Mouse (Mus musculus): Measurements from ENCODE around the gene Snap47. TPM values are rescaled to one million over a fixed set of nuclear protein-coding genes. Genes with fewer than 3 reads are reported as not detected.
A peak's percentile ranks its signal among the peaks of the same experiment; 100 is the strongest.

Gene Snap47
- polyA plus RNA-seq, 1 experiment from 2014 or later: 90.6 TPM

DNA sequence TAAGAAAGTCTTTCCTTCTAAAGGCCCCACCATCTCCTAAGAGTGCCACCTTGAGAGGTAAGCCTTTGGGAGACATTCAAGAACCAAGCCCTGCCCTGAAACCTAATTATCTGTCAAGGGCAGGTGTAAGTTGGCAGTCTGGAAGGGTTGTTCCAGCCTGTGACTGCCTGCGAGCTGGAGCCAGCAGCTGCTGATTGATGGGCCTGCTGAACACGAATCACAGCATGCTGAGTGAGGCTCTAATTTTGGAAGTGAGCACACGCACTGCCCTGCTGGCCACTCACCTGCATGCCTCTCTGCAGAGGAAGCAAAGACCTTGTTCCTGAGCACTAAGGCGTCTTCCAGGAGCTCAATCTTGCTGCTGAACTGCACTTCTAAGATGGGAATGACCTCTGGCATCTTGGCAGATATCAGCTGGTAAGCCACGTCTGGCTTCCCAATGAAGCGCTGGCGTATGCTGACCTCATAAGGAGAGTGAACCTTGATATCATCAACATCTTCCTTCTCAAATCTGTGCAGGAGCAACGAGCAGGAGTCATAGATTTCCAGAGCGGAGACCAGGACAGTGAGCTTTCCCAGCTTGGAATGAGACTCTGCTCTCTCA, 22.8 kb downstream of the Snap47 start:
- H3K4me1 ChIP-seq (replicated peaks; ENCODE audit: insufficient read depth, low read length): no peaks in the 10 kb centered on the region
- H3K9me3 ChIP-seq (replicated peaks; ENCODE audit: low read length): no peaks in the 10 kb centered on the region
- no peak for TF ChIP-seq CTCF (IDR thresholded peaks at IDR 0.05; ENCODE audit: low read depth)
- no peak overlapping the region for H3K4me2 ChIP-seq (ENCODE audit: low read length)
- ATAC-seq (replicated peaks; ENCODE audit: low FRiP score, low read depth): no peak
- DNase-seq (ENCODE audit: low spot score): no peak
- no peaks in the 10 kb centered on the region for H3K27me3 ChIP-seq (ENCODE audit: insufficient read depth, low read length)
- H3K9ac ChIP-seq (ENCODE audit: low read depth, low read length): no peak overlapping the region
- H3K4me3 ChIP-seq (replicated peaks; ENCODE audit: low read depth, low read length): no peak overlapping the region
- 85% methylated on average over 9 of the region's 9 CpGs for WGBS
- H3K36me3 ChIP-seq (ENCODE audit: insufficient read depth, low read length): peaks cover 26% of the 10 kb centered on the region
- H3K27ac ChIP-seq: no peak overlapping the region

DNA sequence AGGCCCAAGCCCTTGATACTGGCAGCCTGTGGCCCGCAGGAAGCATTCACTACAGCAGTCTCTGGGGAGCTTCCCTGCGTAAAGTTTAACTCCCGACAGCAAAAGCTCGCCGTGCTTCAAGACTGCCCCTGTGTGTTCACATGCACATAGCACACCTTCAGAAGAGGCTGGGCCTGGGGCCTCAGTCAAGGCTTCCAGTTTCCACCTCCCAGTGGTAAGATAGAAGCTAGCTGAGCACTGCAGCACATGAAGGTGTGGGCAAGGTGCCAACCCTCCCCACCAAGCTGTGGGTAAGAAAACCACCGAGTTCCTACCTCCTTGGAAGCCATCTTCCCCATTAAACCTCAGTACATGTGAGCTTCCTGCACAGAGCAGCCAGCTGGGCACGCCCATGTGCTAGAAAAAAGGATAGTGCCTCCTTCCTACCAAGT, 25.3 kb downstream of the Snap47 start:
- Histone ChIP-seq H3K9me3 (replicated peaks; ENCODE audit: low read length) (no peaks in the 10 kb centered on the region), H3K4me3 (replicated peaks; ENCODE audit: low read depth, low read length) (no peak overlapping the region), H3K27me3 (ENCODE audit: insufficient read depth, low read length) (no peaks in the 10 kb centered on the region), H3K9ac (ENCODE audit: low read depth, low read length) (no peak overlapping the region), H3K27ac (no peak overlapping the region), H3K36me3 (ENCODE audit: insufficient read depth, low read length) (peaks cover 28% of the 10 kb centered on the region), H3K4me2 (ENCODE audit: low read length) (no peak overlapping the region), H3K4me1 (replicated peaks; ENCODE audit: insufficient read depth, low read length) (no peaks in the 10 kb centered on the region)
- 51% methylated on average over 7 of the region's 7 CpGs for WGBS
- DNase-seq (ENCODE audit: low spot score) (peak; percentile 67), ATAC-seq (replicated peaks; ENCODE audit: low FRiP score, low read depth) (no peak; the same call in 1 of the 2 replicates)
- peak; percentile 68 for TF ChIP-seq CTCF (IDR thresholded peaks at IDR 0.05; ENCODE audit: low read depth)

- H3K36me3 ChIP-seq (ENCODE audit: insufficient read depth, low read length): peaks cover 31% of the 10 kb centered on the region
- no peaks in the 10 kb centered on the region for H3K27me3 ChIP-seq (ENCODE audit: insufficient read depth, low read length)
- no peaks in the 10 kb centered on the region for H3K9me3 ChIP-seq (replicated peaks; ENCODE audit: low read length)
- no peak overlapping the region for H3K9ac ChIP-seq (ENCODE audit: low read depth, low read length)
- no peak overlapping the region for H3K4me3 ChIP-seq (replicated peaks; ENCODE audit: low read depth, low read length)
- no peak for DNase-seq (ENCODE audit: low spot score)
- ATAC-seq (replicated peaks; ENCODE audit: low FRiP score, low read depth): no peak
- WGBS: 76% methylated on average over 5 of the region's 5 CpGs
- H3K4me2 ChIP-seq (ENCODE audit: low read length): no peak overlapping the region
- no peak overlapping the region for H3K27ac ChIP-seq
- TF ChIP-seq CTCF (IDR thresholded peaks at IDR 0.05; ENCODE audit: low read depth): no peak
- H3K4me1 ChIP-seq (replicated peaks; ENCODE audit: insufficient read depth, low read length): no peaks in the 10 kb centered on the region
Measured at GRCm38 (mm10) chr11:59423010-59423588, 27.9 kb downstream of the Snap47 start.

GRCm38 (mm10) chr11:59421967-59422366, 29.0 kb downstream of the Snap47 start:
- H3K4me1 ChIP-seq (replicated peaks; ENCODE audit: insufficient read depth, low read length): no peaks in the 10 kb centered on the region
- no peak overlapping the region for H3K4me3 ChIP-seq (replicated peaks; ENCODE audit: low read depth, low read length)
- H3K9ac ChIP-seq (ENCODE audit: low read depth, low read length): no peak overlapping the region
- WGBS: 96% methylated on average over 2 of the region's 2 CpGs
- DNase-seq (ENCODE audit: low spot score) (peak; percentile 27), ATAC-seq (replicated peaks; ENCODE audit: low FRiP score, low read depth) (no peak)
- TF ChIP-seq CTCF (IDR thresholded peaks at IDR 0.05; ENCODE audit: low read depth): no peak
- H3K27ac ChIP-seq: no peak overlapping the region
- peaks cover 24% of the 10 kb centered on the region; the same call in 1 of the 2 replicates for H3K36me3 ChIP-seq (ENCODE audit: insufficient read depth, low read length)
- no peak overlapping the region for H3K4me2 ChIP-seq (ENCODE audit: low read length)
- H3K27me3 ChIP-seq (ENCODE audit: insufficient read depth, low read length): no peaks in the 10 kb centered on the region
- no peaks in the 10 kb centered on the region for H3K9me3 ChIP-seq (replicated peaks; ENCODE audit: low read length)

- 75% methylated on average over 8 of the region's 8 CpGs for WGBS
- TF ChIP-seq CTCF (IDR thresholded peaks at IDR 0.05; ENCODE audit: low read depth): no peak
- Histone ChIP-seq H3K4me1 (replicated peaks; ENCODE audit: insufficient read depth, low read length) (no peaks in the 10 kb centered on the region), H3K36me3 (ENCODE audit: insufficient read depth, low read length) (peaks cover 22% of the 10 kb centered on the region; the same call in 1 of the 2 replicates), H3K27ac (no peak overlapping the region), H3K9ac (ENCODE audit: low read depth, low read length) (no peak overlapping the region), H3K27me3 (ENCODE audit: insufficient read depth, low read length) (no peaks in the 10 kb centered on the region), H3K4me2 (ENCODE audit: low read length) (no peak overlapping the region), H3K4me3 (replicated peaks; ENCODE audit: low read depth, low read length) (no peak overlapping the region), H3K9me3 (replicated peaks; ENCODE audit: low read length) (no peaks in the 10 kb centered on the region)
- DNase-seq (ENCODE audit: low spot score) (no peak), ATAC-seq (replicated peaks; ENCODE audit: low FRiP score, low read depth) (no peak)
Measured at GRCm38 (mm10) chr11:59421436-59421835, 29.6 kb downstream of the Snap47 start.

GRCm38 (mm10) chr11:59418708-59419107, 32.3 kb downstream of the Snap47 start:
- peaks cover 14% of the 10 kb centered on the region; the same call in 1 of the 2 replicates for H3K36me3 ChIP-seq (ENCODE audit: insufficient read depth, low read length)
- no peaks in the 10 kb centered on the region for H3K27me3 ChIP-seq (ENCODE audit: insufficient read depth, low read length)
- H3K9ac ChIP-seq (ENCODE audit: low read depth, low read length): no peak overlapping the region
- H3K4me2 ChIP-seq (ENCODE audit: low read length): no peak overlapping the region
- DNase-seq (ENCODE audit: low spot score) (peak; percentile 68), ATAC-seq (replicated peaks; ENCODE audit: low FRiP score, low read depth) (no peak)
- TF ChIP-seq CTCF (IDR thresholded peaks at IDR 0.05; ENCODE audit: low read depth): no peak
- no peaks in the 10 kb centered on the region for H3K4me1 ChIP-seq (replicated peaks; ENCODE audit: insufficient read depth, low read length)
- 51% methylated on average over 5 of the region's 5 CpGs for WGBS
- no peak overlapping the region for H3K4me3 ChIP-seq (replicated peaks; ENCODE audit: low read depth, low read length)
- H3K9me3 ChIP-seq (replicated peaks; ENCODE audit: low read length): no peaks in the 10 kb centered on the region
- H3K27ac ChIP-seq: no peak overlapping the region

Measured in kidney, postnatal 0 days (tissue).